Mouse (Mus musculus) cerebellum, postnatal 36 days (tissue): ENCODE measurements at regions not wholly inside any gene's neighbourhood (a gene's known extent, or its start where the extent isn't known, plus 50 kb on each side); places are given as distances from the start of the nearest gene placed in this dataset.

Experiments
- DNase-seq, 2 experiments: peaks; one replicate each; pipeline ENCODE4 v3.0.0; 2021 to 2022; ENCODE audit warnings: mixed read lengths in 2 of 2

GRCm38 (mm10) chr14:56313969-56314368, 50.9 kb upstream of the Atp12a start:
- peak; percentile 46 to 50 for DNase-seq

GRCm38 (mm10) chr14:56314459-56314858, 50.4 kb upstream of the Atp12a start:
- DNase-seq, result peak; percentile 55 to 69
